Mouse (Mus musculus) kidney, adult 2 months (tissue): ENCODE results near the gene Tmem102. TPM values are rescaled to one million over a fixed set of nuclear protein-coding genes. Genes with fewer than 3 reads are reported as not detected.

Source experiments
- DNase-seq: peaks from one replicate; pipeline ENCODE4 v3.0.0; 2021
- H3K27ac ChIP-seq: fragments of 200-500 bp; 2 replicates; pipeline ENCODE4 v1.5.1; 2012; ENCODE audit warnings: low read depth, low read length, control low read depth, inconsistent platforms; ENCODE audit not compliant: insufficient read depth
- H3K27me3 ChIP-seq: fragments of 200-500 bp; replicated peaks from 2 replicates; pipeline ENCODE4 v1.6.1; 2012; ENCODE audit warnings: mild to moderate bottlenecking, moderate library complexity, low read length, inconsistent platforms; ENCODE audit not compliant: control insufficient read depth, insufficient read depth
- H3K36me3 ChIP-seq: fragments of 200-500 bp; 2 replicates; pipeline ENCODE4 v1.6.1; 2012; ENCODE audit warnings: mild to moderate bottlenecking, moderate library complexity, low read length, inconsistent platforms; ENCODE audit not compliant: control insufficient read depth, insufficient read depth
- H3K4me1 ChIP-seq: fragments of 200-500 bp; 2 replicates; pipeline ENCODE4 v1.6.1; 2011; ENCODE audit warnings: low read length; ENCODE audit not compliant: control insufficient read depth, insufficient read depth
- H3K4me3 ChIP-seq: fragments of 200-500 bp; 2 replicates; pipeline ENCODE4 v1.5.1; 2011; ENCODE audit warnings: mild to moderate bottlenecking, low read depth, low read length, control low read depth; ENCODE audit not compliant: insufficient read depth
- CTCF ChIP-seq: fragments of 200-500 bp; conservative IDR thresholded peaks from 2 replicates; pipeline ENCODE4 v1.5.1; 2011; ENCODE audit warnings: low read depth, mild to moderate bottlenecking, control low read depth, low read length, moderate library complexity, mixed read lengths; ENCODE audit not compliant: insufficient read depth, insufficient read length
- POLR2A ChIP-seq: fragments of 200-500 bp; IDR thresholded peaks from one replicate; pipeline ENCODE4 v1.6.1; 2011; ENCODE audit warnings: low read depth, low read length, control low read depth
- WGBS: fragments of 180-500 bp; shearing (Covaris S2); methylation state at CpG from one replicate; pipeline ENCODE4 v1.1.7; 2018; 5-methylcytosine and 5-hydroxymethylcytosine counted together
- polyA plus RNA-seq: library from polyadenylated mRNA; depleted of rRNA; stranded (reverse); fragments of >200 nt; gene quantifications from 2 replicates; pipeline ENCODE4 v1.2.3, GENCODE M21; 2012

Gene Tmem102
- polyA plus RNA-seq, 1 experiment: 19.2 TPM

GRCm38 (mm10) chr11:69818871-69819270, 13.4 kb upstream of the Tmem102 start:
- TF ChIP-seq CTCF (no peak), POLR2A (no peak)
- H3K27ac ChIP-seq: no peak overlapping the region
- no peaks in the 10 kb centered on the region for H3K4me1 ChIP-seq
- H3K36me3 ChIP-seq: no peaks in the 10 kb centered on the region
- 87% methylated on average over 8 of the region's 8 CpGs for WGBS
- DNase-seq: no peak
- no peak overlapping the region for H3K4me3 ChIP-seq
- no peaks in the 10 kb centered on the region for H3K27me3 ChIP-seq

GRCm38 (mm10) chr11:69818365-69818764, 12.9 kb upstream of the Tmem102 start, which contains the start of gene Spem2:
Gene Spem2, minus strand, starts transcription at chr11:69818465.
- 80% methylated on average over 2 of the region's 2 CpGs for WGBS

GRCm38 (mm10) chr11:69816520-69816919, 11.1 kb upstream of the Tmem102 start:
- Histone ChIP-seq H3K36me3 (no peaks in the 10 kb centered on the region), H3K27ac (no peak overlapping the region), H3K4me1 (no peaks in the 10 kb centered on the region), H3K4me3 (no peak overlapping the region), H3K27me3 (no peaks in the 10 kb centered on the region)
- TF ChIP-seq POLR2A (no peak), CTCF (no peak)
- 90% methylated on average over 12 of the region's 12 CpGs for WGBS
- no peak for DNase-seq

More at GRCm38 (mm10) chr11:69818365-69818764, 12.9 kb upstream of the Tmem102 start, which contains the start of gene Spem2:
- no peak for TF ChIP-seq POLR2A
- no peak for TF ChIP-seq CTCF
- no peak within 1 kb of the TSS for H3K27ac ChIP-seq
- H3K4me3 ChIP-seq: no peak within 1 kb of the TSS
- no peak for DNase-seq
- no peaks in the 10 kb centered on the region for H3K36me3 ChIP-seq
- H3K4me1 ChIP-seq: no peaks in the 10 kb centered on the region
- no peaks in the 10 kb centered on the region for H3K27me3 ChIP-seq

GRCm38 (mm10) chr11:69815155-69815554, 9.7 kb upstream of the Tmem102 start, which contains the start of gene Gm39566:
Gene Gm39566, minus strand, starts transcription at chr11:69815298.
- no peaks in the 10 kb centered on the region for H3K4me1 ChIP-seq
- DNase-seq: no peak
- TF ChIP-seq POLR2A: no peak
- TF ChIP-seq CTCF: no peak
- no peak within 1 kb of the TSS for H3K27ac ChIP-seq
- H3K27me3 ChIP-seq: no peaks in the 10 kb centered on the region
- no peaks in the 10 kb centered on the region for H3K36me3 ChIP-seq
- WGBS: 44% methylated on average over 10 of the region's 10 CpGs
- H3K4me3 ChIP-seq: no peak within 1 kb of the TSS

GRCm38 (mm10) chr11:69810280-69810679, 4.9 kb upstream of the Tmem102 start:
- no peak for DNase-seq
- 0 out of 2 replicates have a peak, but pooled peaks have one; percentile 10 for TF ChIP-seq CTCF
- TF ChIP-seq POLR2A: no peak
- H3K4me1 ChIP-seq: no peaks in the 10 kb centered on the region

GRCm38 (mm10) chr11:69807641-69808040, 2.2 kb upstream of the Tmem102 start:
- TF ChIP-seq POLR2A (no peak), CTCF (no peak)
- Histone ChIP-seq H3K4me1 (peaks cover 16% of the 10 kb centered on the region; the same call in 1 of the 2 replicates), H3K36me3 (no peaks in the 10 kb centered on the region), H3K4me3 (no peak overlapping the region), H3K27me3 (no peaks in the 10 kb centered on the region), H3K27ac (no peak overlapping the region)
- WGBS: 76% methylated on average over 2 of the region's 2 CpGs
- no peak for DNase-seq

More at GRCm38 (mm10) chr11:69810280-69810679, 4.9 kb upstream of the Tmem102 start:
- H3K27ac ChIP-seq: no peak overlapping the region
- no peak overlapping the region for H3K4me3 ChIP-seq
- no peaks in the 10 kb centered on the region for H3K36me3 ChIP-seq
- no peaks in the 10 kb centered on the region for H3K27me3 ChIP-seq

- Histone ChIP-seq H3K27ac (no peak overlapping the region), H3K4me3 (no peak overlapping the region), H3K27me3 (no peaks in the 10 kb centered on the region; the same call in 1 of the 2 replicates), H3K36me3 (no peaks in the 10 kb centered on the region), H3K4me1 (peaks cover 16% of the 10 kb centered on the region; the same call in 1 of the 2 replicates)
- no peak for DNase-seq
- WGBS: 90% methylated on average over 4 of the region's 4 CpGs
- no peak for TF ChIP-seq POLR2A
- TF ChIP-seq CTCF: 0 out of 2 replicates have a peak, but pooled peaks have one; percentile 6
Observed at GRCm38 (mm10) chr11:69806378-69806777, 954 bp upstream of the Tmem102 start.

- H3K4me1 ChIP-seq: peaks cover 20% of the 10 kb centered on the region
Observed at GRCm38 (mm10) chr11:69804652-69804940, 828 bp downstream of the Tmem102 start.

More at GRCm38 (mm10) chr11:69804652-69804940, 828 bp downstream of the Tmem102 start:
- H3K27me3 ChIP-seq: no peaks in the 10 kb centered on the region; the same call in 1 of the 2 replicates
- no peaks in the 10 kb centered on the region for H3K36me3 ChIP-seq
- H3K4me3 ChIP-seq: peak overlapping the region; percentile 45
- peak; percentile 67 for DNase-seq
- TF ChIP-seq CTCF: no peak
- no peak for TF ChIP-seq POLR2A
- 11% methylated on average over 12 of the region's 12 CpGs for WGBS
- 0 out of 2 replicates have a peak overlapping the region, but pooled peaks have one; percentile 17 for H3K27ac ChIP-seq
